Mouse (Mus musculus) erythroblast, embryonic 14.5 days (primary cell): ENCODE data around the gene Nphs1. TPM values are rescaled to one million over a fixed set of nuclear protein-coding genes. Genes with fewer than 3 reads are reported as not detected.
"Not testable (repeated sequence)": the region's sequence is repeated elsewhere in the genome, so short reads cannot be mapped to it uniquely, and the experiment has no call there.

Source experiments
- H3K27me3 ChIP-seq: 2 replicates; pipeline ENCODE4 v1.6.1; 2012; ENCODE audit warnings: inconsistent platforms; ENCODE audit not compliant: control insufficient read depth
- H3K36me3 ChIP-seq: 2 replicates; pipeline ENCODE4 v1.6.1; 2012; ENCODE audit warnings: mild to moderate bottlenecking, inconsistent platforms; ENCODE audit not compliant: control insufficient read depth
- H3K4me1 ChIP-seq: 2 replicates; pipeline ENCODE4 v1.6.1; 2012; ENCODE audit warnings: inconsistent platforms; ENCODE audit not compliant: control insufficient read depth
- H3K4me3 ChIP-seq: replicated peaks from 2 replicates; pipeline ENCODE3; 2012; ENCODE audit warnings: moderate library complexity, mild to moderate bottlenecking, inconsistent platforms
- H3K9me3 ChIP-seq: 2 replicates; pipeline ENCODE4 v1.6.1; 2012; ENCODE audit warnings: low read length, inconsistent platforms, mixed read lengths; ENCODE audit not compliant: control insufficient read depth
- GATA1 ChIP-seq: IDR thresholded peaks from 2 replicates; pipeline ENCODE4 v1.6.1; 2012; ENCODE audit warnings: low read length, inconsistent platforms, mixed read lengths
- TAL1 ChIP-seq: IDR thresholded peaks from 3 replicates; pipeline ENCODE4 v1.6.1; 2012; ENCODE audit warnings: low read length, inconsistent platforms, mixed read lengths
- polyA plus RNA-seq: library from polyadenylated mRNA; stranded (reverse); fragments of >175 nt; gene quantifications from 2 replicates; pipeline ENCODE4 v1.2.3, GENCODE M21; 2012

Nphs1 gene
- polyA plus RNA-seq, 1 experiment = not detected

- no peaks in the 10 kb centered on the region for H3K36me3 ChIP-seq
- H3K4me1 ChIP-seq = peaks cover 12% of the 10 kb centered on the region
- peaks cover 72% of the 10 kb centered on the region for H3K27me3 ChIP-seq
- TF ChIP-seq TAL1 (no peak), GATA1 (no peak)
- H3K4me3 ChIP-seq = no peak overlapping the region
- no peaks in the 10 kb centered on the region for H3K9me3 ChIP-seq
Measured at GRCm38 (mm10) chr7:30454259-30454658, 3.9 kb upstream of the Nphs1 start.

GRCm38 (mm10) chr7:30456487-30456886 lies 1.6 kb upstream of the Nphs1 start:
- Histone ChIP-seq H3K4me3 (no peak overlapping the region), H3K9me3 (no peaks in the 10 kb centered on the region), H3K36me3 (no peaks in the 10 kb centered on the region), H3K4me1 (peaks cover 10% of the 10 kb centered on the region), H3K27me3 (peaks cover 86% of the 10 kb centered on the region)
- TF ChIP-seq GATA1 = no peak
- TF ChIP-seq TAL1 = no peak

- no peaks in the 10 kb centered on the region for H3K9me3 ChIP-seq
- no peaks in the 10 kb centered on the region for H3K36me3 ChIP-seq
- TF ChIP-seq GATA1 (no peak), TAL1 (no peak)
- no peak overlapping the region for H3K4me3 ChIP-seq
- peaks cover 86% of the 10 kb centered on the region for H3K27me3 ChIP-seq
- H3K4me1 ChIP-seq = peaks cover 10% of the 10 kb centered on the region
Measured at GRCm38 (mm10) chr7:30456911-30457628, 1.0 kb upstream of the Nphs1 start.

- Histone ChIP-seq H3K36me3 (no peaks in the 10 kb centered on the region), H3K4me3 (no peak overlapping the region), H3K9me3 (no peaks in the 10 kb centered on the region), H3K4me1 (no peaks in the 10 kb centered on the region), H3K27me3 (peaks cover 76% of the 10 kb centered on the region)
- TF ChIP-seq GATA1 = no peak
- TF ChIP-seq TAL1 = no peak
Measured at GRCm38 (mm10) chr7:30459484-30459883, 1.4 kb downstream of the Nphs1 start.

- Histone ChIP-seq H3K4me3 (no peak overlapping the region), H3K36me3 (no peaks in the 10 kb centered on the region), H3K4me1 (no peaks in the 10 kb centered on the region), H3K9me3 (no peaks in the 10 kb centered on the region), H3K27me3 (peaks cover 71% of the 10 kb centered on the region)
- TF ChIP-seq TAL1 = no peak
- TF ChIP-seq GATA1 = no peak
Measured at GRCm38 (mm10) chr7:30463568-30463967, 5.5 kb downstream of the Nphs1 start.

GRCm38 (mm10) chr7:30463996-30464395 lies 5.9 kb downstream of the Nphs1 start:
- TF ChIP-seq TAL1 = no peak
- no peak for TF ChIP-seq GATA1
- Histone ChIP-seq H3K4me1 (no peaks in the 10 kb centered on the region), H3K9me3 (no peaks in the 10 kb centered on the region), H3K27me3 (peaks cover 69% of the 10 kb centered on the region), H3K36me3 (no peaks in the 10 kb centered on the region), H3K4me3 (no peak overlapping the region)

- Histone ChIP-seq H3K9me3 (no peaks in the 10 kb centered on the region), H3K4me1 (no peaks in the 10 kb centered on the region), H3K27me3 (peaks cover 62% of the 10 kb centered on the region), H3K4me3 (no peak overlapping the region), H3K36me3 (no peaks in the 10 kb centered on the region)
- TF ChIP-seq GATA1 (no peak), TAL1 (no peak)
Measured at GRCm38 (mm10) chr7:30464816-30465300, 6.7 kb downstream of the Nphs1 start.

- Histone ChIP-seq H3K4me1 (no peaks in the 10 kb centered on the region), H3K4me3 (no peak overlapping the region), H3K9me3 (no peaks in the 10 kb centered on the region), H3K36me3 (no peaks in the 10 kb centered on the region), H3K27me3 (peaks cover 10% of the 10 kb centered on the region)
- TF ChIP-seq GATA1 = no peak
- no peak for TF ChIP-seq TAL1
Measured at GRCm38 (mm10) chr7:30472411-30472810, 14.3 kb downstream of the Nphs1 start.

GRCm38 (mm10) chr7:30474999-30475398 lies 16.9 kb downstream of the Nphs1 start:
- H3K27me3 ChIP-seq = 0 out of 2 replicates have a peak, but pooled peaks cover 3% of the 10 kb centered on the region
- no peaks in the 10 kb centered on the region for H3K4me1 ChIP-seq
- H3K9me3 ChIP-seq = no peaks in the 10 kb centered on the region
- no peak overlapping the region for H3K4me3 ChIP-seq
- TF ChIP-seq GATA1 = no peak
- TF ChIP-seq TAL1 = no peak
- H3K36me3 ChIP-seq = no peaks in the 10 kb centered on the region

GRCm38 (mm10) chr7:30476136-30476535 lies 18.0 kb downstream of the Nphs1 start:
- H3K36me3 ChIP-seq, H3K9me3 ChIP-seq, H3K4me1 ChIP-seq, H3K27me3 ChIP-seq, H3K4me3 ChIP-seq: not testable (repeated sequence)
